9 mouse cellular contexts compared by ENCODE assay signal in the genomic region with DNA sequence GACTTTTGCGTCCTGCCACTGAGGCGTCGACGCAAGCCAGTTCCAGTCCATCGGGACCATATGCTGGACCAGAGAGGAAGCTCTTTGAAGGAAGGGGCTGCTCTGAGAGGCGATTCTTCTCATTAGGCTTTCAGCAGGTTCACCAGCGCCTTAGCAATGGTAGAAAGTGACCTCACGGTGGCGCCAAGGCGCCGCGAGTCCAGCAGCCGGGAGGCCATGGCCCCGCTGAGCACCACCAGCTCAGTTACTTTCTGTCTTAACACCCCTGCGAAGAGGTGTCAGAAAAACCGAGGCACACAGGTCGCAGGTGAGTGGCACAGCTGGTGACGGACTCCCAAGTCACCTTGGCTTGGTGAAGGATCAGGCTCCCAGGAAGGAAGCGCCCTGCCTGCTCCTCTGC. TPM values are rescaled to one million over a fixed set of nuclear protein-coding genes. Genes with fewer than 3 reads are reported as not detected.
DNase-seq lines count a peak whose midpoint lies in the region; ATAC-seq lines count a peak whose summit lies in the region.
"Had no signal": no experiment of that assay in that cellular context is flagged by ENCODE, and none has a peak within 500 bp of the region (broad histone marks: within the 10 kb centered on the region; RNA-seq: fewer than 3 reads in every experiment).

No protein-coding gene starts in this region.

- H3K27ac ChIP-seq in liver, embryonic 11.5 days (ENCODE audit: low read depth, low read length) = no peak overlapping the region
- no peak overlapping the region for H3K27ac ChIP-seq in stomach, embryonic 14.5 days (ENCODE audit: low read length)
- H3K27ac ChIP-seq: embryonic facial prominence, embryonic 12.5 days had no signal

- no peaks in the 10 kb centered on the region for H3K9me3 ChIP-seq in liver, embryonic 11.5 days (ENCODE audit: control insufficient read depth, low read length)
- no peaks in the 10 kb centered on the region for H3K9me3 ChIP-seq in stomach, embryonic 14.5 days (ENCODE audit: control insufficient read depth, low read depth, low read length)
- H3K9me3 ChIP-seq: embryonic facial prominence, embryonic 12.5 days had no signal

- H3K4me3 ChIP-seq in liver, embryonic 11.5 days (ENCODE audit: low read depth, low read length) = no peak overlapping the region
- no peak overlapping the region for H3K4me3 ChIP-seq in stomach, embryonic 14.5 days (ENCODE audit: low read depth, low read length)
- H3K4me3 ChIP-seq: embryonic facial prominence, embryonic 12.5 days had no signal

- WGBS in liver, embryonic 11.5 days = 11% methylated on average over 19 of the region's 19 CpGs
- WGBS in stomach, embryonic 14.5 days = 11% methylated on average over 19 of the region's 19 CpGs

- H3K27me3 ChIP-seq in liver, embryonic 11.5 days (replicated peaks; ENCODE audit: control insufficient read depth, insufficient read depth, low read length) = no peaks in the 10 kb centered on the region
- H3K27me3 ChIP-seq in stomach, embryonic 14.5 days (ENCODE audit: control insufficient read depth, insufficient read depth, low read length) = no peaks in the 10 kb centered on the region
- H3K27me3 ChIP-seq: embryonic facial prominence, embryonic 12.5 days had no signal

- H3K9ac ChIP-seq in liver, embryonic 11.5 days (ENCODE audit: low read depth, low read length) = 0 out of 2 replicates have a peak overlapping the region, but pooled peaks have one; percentile 9
- H3K9ac ChIP-seq in stomach, embryonic 14.5 days (replicated peaks; ENCODE audit: low read depth, low read length) = no peak overlapping the region
- H3K9ac ChIP-seq: embryonic facial prominence, embryonic 12.5 days had no signal

- peaks cover 15% of the 10 kb centered on the region for H3K4me1 ChIP-seq in liver, embryonic 11.5 days (replicated peaks; ENCODE audit: control insufficient read depth, insufficient read depth, low read length)
- H3K4me1 ChIP-seq in stomach, embryonic 14.5 days (ENCODE audit: control insufficient read depth, insufficient read depth, low read length) = no peaks in the 10 kb centered on the region
- H3K4me1 ChIP-seq: embryonic facial prominence, embryonic 12.5 days had no signal

- peak; percentile 63 for ATAC-seq in liver, embryonic 11.5 days (replicated peaks; ENCODE audit: low FRiP score)
- peak; percentile 57; the same call in 1 of the 2 replicates for ATAC-seq in stomach, embryonic 14.5 days (ENCODE audit: insufficient number of reproducible peaks, insufficient read depth, low FRiP score, low read depth)

- H3K4me2 ChIP-seq in liver, embryonic 11.5 days = peak overlapping the region; percentile 42
- H3K4me2 ChIP-seq in stomach, embryonic 14.5 days (replicated peaks; ENCODE audit: low read depth, low read length) = no peak overlapping the region
- H3K4me2 ChIP-seq: embryonic facial prominence, embryonic 12.5 days had no signal

- DNase-seq in 416B (ENCODE audit: low read depth) = peak; percentile 73
- peak; percentile 67 to 69 for DNase-seq in adrenal gland, adult 18-20 months (ENCODE audit: low spot score in 2 of 2)
- DNase-seq in embryo, embryonic 11.5 days (ENCODE audit: low read depth, low spot score) = peak; percentile 72
- DNase-seq in heart, adult 8-10 months (ENCODE audit: low spot score) = peak; percentile 35
- peak; percentile 79 for DNase-seq in kidney, adult 18-20 months
- peak; percentile 77 for DNase-seq in liver, embryonic 11.5 days (ENCODE audit: low spot score)
- peak; percentile 82 for DNase-seq in naive thymus-derived CD4-positive, alpha-beta T cell, adult 2 months (ENCODE audit: low read depth)

- H3K36me3 ChIP-seq in liver, embryonic 11.5 days (ENCODE audit: control insufficient read depth, insufficient read depth, low read length) = peaks cover 17% of the 10 kb centered on the region
- peaks cover 19% of the 10 kb centered on the region for H3K36me3 ChIP-seq in stomach, embryonic 14.5 days (ENCODE audit: control insufficient read depth, insufficient read depth, low read length)

RNA-seq across cellular contexts. Expression of gene Nek2, which starts 13.6 kb away (rescaled TPM):
- total RNA-seq in adrenal gland, adult 18-20 months (2021) = 1 to 10 TPM in 1 of 2 experiments, under 1 TPM in 1; 0.45 to 1.3 TPM
- under 1 TPM in 3 of 4 experiments, not detected in 1; 0.11 to 0.52 (median 0.31) TPM for total RNA-seq in heart, adult 8-10 months (2022)
- polyA plus RNA-seq in liver, embryonic 11.5 days (2014; fragmentation: Nextera tagmentation; extraction: Ambion mirVana) = 54.2 and 60.5 TPM in 2 replicates
- polyA plus RNA-seq in stomach, embryonic 14.5 days (2014; fragmentation: Nextera tagmentation; extraction: Ambion mirVana) = 26.7 and 31.0 TPM in 2 replicates
